Mouse (Mus musculus): ENCODE data around the gene Fbxw7. TPM values are rescaled to one million over a fixed set of nuclear protein-coding genes. Genes with fewer than 3 reads are reported as not detected.

The Fbxw7 gene
- total RNA-seq, 1 experiment = 29.7 TPM

- Histone ChIP-seq H3K9me3 (ENCODE audit: control insufficient read depth, insufficient read depth, low read depth, low read length) (no peaks in the 10 kb centered on the region), H3K9ac (ENCODE audit: insufficient read depth, low read depth, low read length, poor library complexity, severe bottlenecking) (peak overlapping the region; percentile 40; the same call in 1 of the 2 replicates), H3K4me3 (ENCODE audit: insufficient read depth in 1 of 2, low read depth in 1 of 2, low read length in 2 of 2, poor library complexity in 1 of 2, severe bottlenecking in 1 of 2) (peak overlapping the region; percentile 51 to 58; a peak in 3 of 4 replicates), H3K36me3 (ENCODE audit: control insufficient read depth, insufficient read depth, low read length, poor library complexity, severe bottlenecking) (no peaks in the 10 kb centered on the region), H3K27ac (ENCODE audit: insufficient read depth, low read depth, low read length, poor library complexity, severe bottlenecking) (no peak overlapping the region), H3K4me1 (ENCODE audit: control insufficient read depth in 2 of 2, insufficient read depth in 2 of 2, low read length in 2 of 2, poor library complexity in 1 of 2) (no peaks in the 10 kb centered on the region)
- no peak for TF ChIP-seq CHD2 (IDR thresholded peaks at IDR 0.05; ENCODE audit: low read depth, low read length)
- TF ChIP-seq MAFK (IDR thresholded peaks at IDR 0.05; ENCODE audit: insufficient read depth, low read depth, low read length) = no peak
- TF ChIP-seq ZNF384 (IDR thresholded peaks at IDR 0.05; ENCODE audit: low read depth, low read length) = no peak
- TF ChIP-seq HCFC1 (IDR thresholded peaks at IDR 0.05; ENCODE audit: borderline replicate concordance, insufficient read depth, low read length) = no peak
- no peak for DNase-seq (ENCODE audit: low read depth, low spot score)
- in situ Hi-C loops (cut with MboI; ENCODE audit: low sequenced_read_pairs in 2 of 2, unreplicated experiment in 2 of 2) = no loop called here
Observed at GRCm38 (mm10) chr3:84952585-84953187, 137.6 kb downstream of the Fbxw7 start.

DNA sequence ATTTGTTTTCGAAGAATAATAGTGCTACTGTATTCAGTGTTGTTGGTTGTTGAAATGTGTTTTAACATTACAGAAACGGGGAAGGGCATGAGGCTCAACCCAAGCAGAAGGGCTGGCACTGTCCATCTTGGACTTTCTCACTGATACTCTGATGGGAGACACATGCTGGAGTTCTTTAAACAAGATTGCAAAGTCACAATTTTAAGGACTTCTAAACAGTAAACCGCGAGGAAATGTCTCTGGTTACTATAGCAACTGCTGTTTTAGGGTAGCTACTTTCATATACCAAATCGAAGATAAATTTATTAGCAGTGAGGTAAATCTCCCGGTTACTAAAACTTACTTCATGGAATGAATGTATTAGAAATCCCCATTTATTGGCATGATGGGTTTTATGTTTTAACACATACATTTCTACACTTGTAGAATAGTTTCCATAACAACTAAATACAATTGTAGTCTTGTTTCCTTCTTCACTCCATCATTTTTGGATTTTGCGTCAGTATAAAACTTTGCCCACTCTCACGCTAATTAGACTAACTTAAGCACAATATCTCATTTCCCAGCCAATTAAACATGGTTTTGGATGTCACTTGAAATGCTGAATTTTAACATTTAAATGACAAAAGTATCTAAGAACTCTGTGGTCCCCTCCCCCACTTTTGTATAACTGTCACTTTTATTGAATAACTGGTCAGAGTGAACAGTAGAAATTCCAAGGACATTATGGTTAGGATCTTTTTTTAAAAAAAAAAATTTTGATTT lies 140.1 kb downstream of the Fbxw7 start:
- no peak overlapping the region for H3K27ac ChIP-seq (ENCODE audit: insufficient read depth, low read depth, low read length, poor library complexity, severe bottlenecking)
- in situ Hi-C loops (cut with MboI; ENCODE audit: low sequenced_read_pairs in 2 of 2, unreplicated experiment in 2 of 2) = no loop called here
- no peak overlapping the region for H3K4me3 ChIP-seq (ENCODE audit: insufficient read depth in 1 of 2, low read depth in 1 of 2, low read length in 2 of 2, poor library complexity in 1 of 2, severe bottlenecking in 1 of 2)
- no peaks in the 10 kb centered on the region for H3K9me3 ChIP-seq (ENCODE audit: control insufficient read depth, insufficient read depth, low read depth, low read length)
- no peak for DNase-seq (ENCODE audit: low read depth, low spot score)
- no peak overlapping the region for H3K9ac ChIP-seq (ENCODE audit: insufficient read depth, low read depth, low read length, poor library complexity, severe bottlenecking)
- TF ChIP-seq HCFC1 (IDR thresholded peaks at IDR 0.05; ENCODE audit: borderline replicate concordance, insufficient read depth, low read length) (no peak), MAFK (IDR thresholded peaks at IDR 0.05; ENCODE audit: insufficient read depth, low read depth, low read length) (no peak), ZC3H11A (IDR thresholded peaks at IDR 0.05; ENCODE audit: borderline replicate concordance, low read depth, low read length) (no peak), CHD2 (IDR thresholded peaks at IDR 0.05; ENCODE audit: low read depth, low read length) (no peak), ZNF384 (IDR thresholded peaks at IDR 0.05; ENCODE audit: low read depth, low read length) (no peak)
- H3K36me3 ChIP-seq (ENCODE audit: control insufficient read depth, insufficient read depth, low read length, poor library complexity, severe bottlenecking) = peaks cover 2% of the 10 kb centered on the region; the same call in 1 of the 2 replicates
- no peaks in the 10 kb centered on the region for H3K4me1 ChIP-seq (ENCODE audit: control insufficient read depth in 2 of 2, insufficient read depth in 2 of 2, low read length in 2 of 2, poor library complexity in 1 of 2)

DNA sequence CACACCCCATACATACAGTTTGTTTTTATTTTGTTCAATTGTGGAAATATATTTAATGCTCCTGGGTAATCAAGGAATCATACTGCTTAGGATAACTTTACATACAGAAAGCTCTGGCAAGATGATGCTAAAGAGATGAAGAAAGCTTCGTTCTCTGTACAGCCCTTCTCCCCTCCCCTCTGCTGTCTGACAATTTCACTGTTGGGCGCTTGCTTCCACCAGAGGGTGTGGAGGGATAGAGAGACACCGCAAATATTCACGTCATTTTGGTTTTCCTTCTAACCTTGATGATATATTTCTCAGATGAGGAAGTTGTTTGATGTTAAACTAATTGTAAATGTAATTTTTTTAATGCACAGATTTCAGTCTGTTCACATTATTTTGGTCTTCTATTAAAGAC lies 140.8 kb downstream of the Fbxw7 start:
- no peaks in the 10 kb centered on the region for H3K4me1 ChIP-seq (ENCODE audit: control insufficient read depth in 2 of 2, insufficient read depth in 2 of 2, low read length in 2 of 2, poor library complexity in 1 of 2)
- TF ChIP-seq CHD2 (IDR thresholded peaks at IDR 0.05; ENCODE audit: low read depth, low read length) (no peak), HCFC1 (IDR thresholded peaks at IDR 0.05; ENCODE audit: borderline replicate concordance, insufficient read depth, low read length) (no peak), ZNF384 (IDR thresholded peaks at IDR 0.05; ENCODE audit: low read depth, low read length) (no peak), MAFK (IDR thresholded peaks at IDR 0.05; ENCODE audit: insufficient read depth, low read depth, low read length) (no peak), ZC3H11A (IDR thresholded peaks at IDR 0.05; ENCODE audit: borderline replicate concordance, low read depth, low read length) (no peak)
- in situ Hi-C loops (cut with MboI; ENCODE audit: low sequenced_read_pairs in 2 of 2, unreplicated experiment in 2 of 2) = no loop called here

DNA sequence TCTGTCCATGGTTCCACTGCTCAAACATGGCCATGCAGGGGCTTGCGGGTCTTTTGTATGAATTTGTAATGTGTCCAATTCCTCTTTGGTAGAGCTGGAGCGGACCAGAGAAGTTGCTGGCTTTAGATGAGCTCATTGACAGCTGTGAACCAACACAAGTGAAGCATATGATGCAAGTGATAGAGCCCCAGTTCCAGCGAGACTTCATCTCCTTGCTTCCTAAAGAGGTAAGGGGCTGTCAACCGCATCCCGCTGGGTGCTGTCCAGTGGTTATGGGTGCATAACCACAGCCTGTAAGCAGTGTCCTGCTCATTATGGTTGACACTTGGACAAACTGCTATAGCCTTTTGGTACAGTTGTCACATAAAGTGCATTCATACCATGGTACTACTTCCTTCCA lies 150.1 kb downstream of the Fbxw7 start:
- H3K4me1 ChIP-seq (ENCODE audit: control insufficient read depth in 2 of 2, insufficient read depth in 2 of 2, low read length in 2 of 2, poor library complexity in 1 of 2) = peaks cover 0 to 2% of the 10 kb centered on the region in 2 experiments; a peak in 1 of 4 replicates
- no peaks in the 10 kb centered on the region for H3K9me3 ChIP-seq (ENCODE audit: control insufficient read depth, insufficient read depth, low read depth, low read length)
- TF ChIP-seq ZNF384 (IDR thresholded peaks at IDR 0.05; ENCODE audit: low read depth, low read length) (no peak), CHD2 (IDR thresholded peaks at IDR 0.05; ENCODE audit: low read depth, low read length) (no peak), HCFC1 (IDR thresholded peaks at IDR 0.05; ENCODE audit: borderline replicate concordance, insufficient read depth, low read length) (no peak), MAFK (IDR thresholded peaks at IDR 0.05; ENCODE audit: insufficient read depth, low read depth, low read length) (no peak), ZC3H11A (IDR thresholded peaks at IDR 0.05; ENCODE audit: borderline replicate concordance, low read depth, low read length) (no peak)
- in situ Hi-C loops (cut with MboI; ENCODE audit: low sequenced_read_pairs in 2 of 2, unreplicated experiment in 2 of 2) = no loop called here
- no peak overlapping the region for H3K4me3 ChIP-seq (ENCODE audit: insufficient read depth in 1 of 2, low read depth in 1 of 2, low read length in 2 of 2, poor library complexity in 1 of 2, severe bottlenecking in 1 of 2)
- no peak overlapping the region for H3K9ac ChIP-seq (ENCODE audit: insufficient read depth, low read depth, low read length, poor library complexity, severe bottlenecking)
- DNase-seq (ENCODE audit: low read depth, low spot score) = no peak
- no peak overlapping the region for H3K27ac ChIP-seq (ENCODE audit: insufficient read depth, low read depth, low read length, poor library complexity, severe bottlenecking)
- H3K36me3 ChIP-seq (ENCODE audit: control insufficient read depth, insufficient read depth, low read length, poor library complexity, severe bottlenecking) = peaks cover 6% of the 10 kb centered on the region; the same call in 1 of the 2 replicates

More for the DNA sequence above, 140.8 kb downstream of the Fbxw7 start:
- Histone ChIP-seq H3K27ac (ENCODE audit: insufficient read depth, low read depth, low read length, poor library complexity, severe bottlenecking) (no peak overlapping the region), H3K36me3 (ENCODE audit: control insufficient read depth, insufficient read depth, low read length, poor library complexity, severe bottlenecking) (peaks cover 2% of the 10 kb centered on the region; the same call in 1 of the 2 replicates), H3K9me3 (ENCODE audit: control insufficient read depth, insufficient read depth, low read depth, low read length) (no peaks in the 10 kb centered on the region), H3K9ac (ENCODE audit: insufficient read depth, low read depth, low read length, poor library complexity, severe bottlenecking) (no peak overlapping the region), H3K4me3 (ENCODE audit: insufficient read depth in 1 of 2, low read depth in 1 of 2, low read length in 2 of 2, poor library complexity in 1 of 2, severe bottlenecking in 1 of 2) (no peak overlapping the region)
- no peak for DNase-seq (ENCODE audit: low read depth, low spot score)
